Mouse (Mus musculus): Measurements from ENCODE around the gene Olfr689. TPM values are rescaled to one million over a fixed set of nuclear protein-coding genes. Genes with fewer than 3 reads are reported as not detected.

The Olfr689 gene
- polyA plus RNA-seq (2012; rRNA removed), result not detected in 2 replicates

DNA sequence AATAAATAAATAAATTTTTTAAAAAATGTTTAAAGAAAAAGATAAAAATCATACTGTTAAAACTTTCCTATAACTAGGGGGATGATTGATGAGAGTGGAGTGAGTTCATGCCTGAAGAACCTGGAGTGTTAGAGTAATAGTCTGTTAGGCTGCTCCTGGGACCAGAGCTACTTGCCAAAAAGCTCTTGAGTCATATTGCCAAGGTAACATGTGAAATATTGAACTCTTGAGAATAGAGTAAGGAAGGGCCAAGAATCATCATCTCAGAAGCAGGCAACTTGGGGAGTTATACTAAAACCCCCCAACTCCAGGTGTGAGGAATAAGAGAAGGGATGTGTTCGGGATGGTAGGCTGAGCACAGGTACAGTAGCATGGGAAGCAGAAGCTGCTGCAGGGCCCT is at the start of gene Olfr689:
Olfr689 (plus strand) TSS at position 301 of the 400 bp plus-strand sequence.

DNA sequence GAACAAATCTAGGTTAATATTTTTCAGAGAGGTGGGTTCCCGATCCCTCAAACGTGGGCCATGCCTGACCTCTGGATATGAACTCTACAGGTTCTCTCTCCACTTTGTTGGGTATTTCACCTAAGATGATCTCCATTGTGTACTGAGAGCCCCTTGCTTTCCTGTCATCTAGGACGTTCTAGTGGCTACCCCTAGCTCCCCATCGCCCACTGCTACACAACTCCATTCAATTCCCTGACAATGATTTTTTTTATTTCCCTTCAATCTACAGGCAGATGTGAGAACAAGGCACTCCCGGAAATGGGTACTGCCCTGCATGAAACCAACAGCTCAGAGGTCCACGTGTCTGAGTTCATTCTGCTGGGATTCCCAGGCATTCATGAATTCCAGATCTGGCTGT is 23.2 kb upstream of the Olfr689 start, which contains the start of gene Olfr688:
Olfr688 (plus strand) TSS at position 301 of the 400 bp plus-strand sequence.

DNA sequence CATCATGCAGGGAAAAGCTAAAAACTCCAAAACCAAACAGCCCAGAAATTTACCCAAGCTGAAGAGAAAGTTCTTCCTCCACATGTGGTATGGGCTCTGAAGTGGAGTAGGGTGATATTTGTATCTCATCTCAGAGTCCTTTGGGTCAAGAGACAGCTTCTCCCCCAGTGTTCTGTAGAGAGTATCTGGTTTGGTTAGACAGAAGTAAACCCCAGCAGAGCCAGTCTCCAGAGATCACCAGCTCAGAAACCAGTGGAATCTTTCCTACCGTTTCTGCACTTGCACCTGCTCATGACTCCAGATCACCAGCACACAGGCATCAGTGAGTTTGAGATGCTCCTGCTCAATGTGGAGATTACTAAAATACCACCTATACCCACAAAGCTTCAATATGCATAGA is 23.0 kb downstream of the Olfr689 start, which contains the start of gene Olfr690:
Olfr690 (minus strand) TSS at position 101 of the 400 bp plus-strand sequence.

DNA sequence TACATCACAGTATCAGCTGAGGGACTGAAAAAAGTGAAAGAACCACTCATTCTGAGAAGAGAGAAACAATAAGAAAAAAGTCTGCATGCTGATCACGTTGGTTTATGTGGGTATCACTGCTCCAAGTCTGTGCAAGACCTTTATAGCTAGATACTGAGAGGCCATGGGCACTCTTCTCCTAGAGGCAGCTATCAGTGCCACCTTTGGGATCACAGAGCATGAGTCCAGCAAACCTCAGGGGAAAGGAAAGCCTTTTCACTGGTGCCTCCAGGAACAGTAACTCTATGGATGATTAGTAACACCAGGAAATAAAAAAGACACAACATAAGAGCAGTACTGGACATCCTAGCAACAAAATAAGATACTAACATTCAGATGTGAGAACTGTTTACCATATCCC is 31.2 kb downstream of the Olfr689 start, which contains the start of gene Olfr691:
Olfr691 (minus strand) TSS at position 101 of the 400 bp plus-strand sequence.

GRCm38 (mm10) chr7:105367930-105368329 is 57.0 kb downstream of the Olfr689 start, which contains the start of gene Olfr692:
Gene Olfr692 (plus strand): TSS chr7:105368230.

Other genes starting within 250 kb of the Olfr689 start
- gene Olfr678, start 246.7 kb upstream of the Olfr689 start, polyA plus RNA-seq (2012; rRNA removed), result not detected in 2 replicates
- gene Olfr679, start 230.0 kb upstream of the Olfr689 start, polyA plus RNA-seq (2012; rRNA removed), result not detected in 2 replicates
- not detected in 2 replicates for gene Olfr680-ps1, start 218.3 kb upstream of the Olfr689 start, polyA plus RNA-seq (2012; rRNA removed)
- gene Olfr681, start 194.3 kb upstream of the Olfr689 start, polyA plus RNA-seq (2012; rRNA removed), result not detected in 2 replicates
- not detected in 2 replicates for gene Olfr683, start 164.2 kb upstream of the Olfr689 start, polyA plus RNA-seq (2012; rRNA removed)
- gene Olfr684, start 147.5 kb upstream of the Olfr689 start, polyA plus RNA-seq (2012; rRNA removed), result not detected in 2 replicates
- gene Olfr685, start 125.2 kb upstream of the Olfr689 start, polyA plus RNA-seq (2012; rRNA removed), result not detected in 2 replicates
- gene Olfr686, start 103.7 kb upstream of the Olfr689 start, polyA plus RNA-seq (2012; rRNA removed), result not detected in 2 replicates
- not detected in 2 replicates for gene Olfr688, start 23.1 kb upstream of the Olfr689 start, polyA plus RNA-seq (2012; rRNA removed)
- not detected in 2 replicates for gene Olfr690, start 22.9 kb downstream of the Olfr689 start, polyA plus RNA-seq (2012; rRNA removed)
- gene Olfr691, start 31.1 kb downstream of the Olfr689 start, polyA plus RNA-seq (2012; rRNA removed), result not detected in 2 replicates
- gene Olfr692, start 57.1 kb downstream of the Olfr689 start, polyA plus RNA-seq (2012; rRNA removed), result not detected in 2 replicates
- gene Gm5901, start 63.9 kb downstream of the Olfr689 start, polyA plus RNA-seq (2012; rRNA removed), result not detected in 2 replicates
- gene Fam160a2, start 88.9 kb downstream of the Olfr689 start, polyA plus RNA-seq (2012; rRNA removed), result 23.6 and 28.1 TPM in 2 replicates
- gene Cnga4, start 93.4 kb downstream of the Olfr689 start, polyA plus RNA-seq (2012; rRNA removed), result 0.05 and 0.08 TPM in 2 replicates
- 3.0 and 3.6 TPM in 2 replicates for gene Cckbr, start 114.6 kb downstream of the Olfr689 start, polyA plus RNA-seq (2012; rRNA removed)
- gene Cavin3, start 171.1 kb downstream of the Olfr689 start, polyA plus RNA-seq (2012; rRNA removed), result 51.6 and 102 TPM in 2 replicates
- gene Smpd1, start 243.2 kb downstream of the Olfr689 start, polyA plus RNA-seq (2012; rRNA removed), result 45.5 and 63.9 TPM in 2 replicates